Mouse (Mus musculus) lung, postnatal 10 days (tissue): ENCODE measurements around the gene Cyp26a1.

Source experiments
- DNase-seq: peaks from one replicate; pipeline ENCODE4 v3.0.0; 2021

Cyp26a1 gene

GRCm38 (mm10) chr19:37697651-37698272 lies at the start of gene Cyp26a1:
Gene Cyp26a1, plus strand, starts transcription at chr19:37697798.
- no peak for DNase-seq

- no peak for DNase-seq
These were observed 49.6 kb upstream of the Cyp26a1 start for GRCm38 (mm10) chr19:37647994-37648393.

DNA sequence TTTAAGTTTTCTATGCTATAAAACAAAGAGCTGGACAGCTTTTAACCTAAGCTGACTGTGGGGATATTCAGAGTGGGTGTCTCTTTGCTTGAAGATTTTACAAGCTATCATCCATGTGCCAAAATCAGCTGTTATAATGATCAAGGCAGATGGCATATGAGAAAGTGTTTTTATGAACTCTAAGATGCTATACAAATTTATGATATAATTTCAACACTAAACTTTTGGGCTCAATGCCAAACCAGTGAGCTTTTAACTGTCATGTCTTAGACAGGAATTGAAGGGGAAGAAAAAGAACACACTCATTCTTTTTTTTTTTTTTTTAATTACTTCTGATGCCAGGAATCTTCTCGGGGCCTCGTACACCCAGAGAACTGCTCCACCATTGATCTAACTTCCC lies 47.1 kb upstream of the Cyp26a1 start:
- no peak for DNase-seq

GRCm38 (mm10) chr19:37654012-37654411 lies 43.6 kb upstream of the Cyp26a1 start:
- DNase-seq = no peak

- no peak for DNase-seq
These were observed 41.2 kb upstream of the Cyp26a1 start for GRCm38 (mm10) chr19:37656441-37656840.

GRCm38 (mm10) chr19:37665256-37665655 lies 32.3 kb upstream of the Cyp26a1 start:
- DNase-seq = no peak

DNA sequence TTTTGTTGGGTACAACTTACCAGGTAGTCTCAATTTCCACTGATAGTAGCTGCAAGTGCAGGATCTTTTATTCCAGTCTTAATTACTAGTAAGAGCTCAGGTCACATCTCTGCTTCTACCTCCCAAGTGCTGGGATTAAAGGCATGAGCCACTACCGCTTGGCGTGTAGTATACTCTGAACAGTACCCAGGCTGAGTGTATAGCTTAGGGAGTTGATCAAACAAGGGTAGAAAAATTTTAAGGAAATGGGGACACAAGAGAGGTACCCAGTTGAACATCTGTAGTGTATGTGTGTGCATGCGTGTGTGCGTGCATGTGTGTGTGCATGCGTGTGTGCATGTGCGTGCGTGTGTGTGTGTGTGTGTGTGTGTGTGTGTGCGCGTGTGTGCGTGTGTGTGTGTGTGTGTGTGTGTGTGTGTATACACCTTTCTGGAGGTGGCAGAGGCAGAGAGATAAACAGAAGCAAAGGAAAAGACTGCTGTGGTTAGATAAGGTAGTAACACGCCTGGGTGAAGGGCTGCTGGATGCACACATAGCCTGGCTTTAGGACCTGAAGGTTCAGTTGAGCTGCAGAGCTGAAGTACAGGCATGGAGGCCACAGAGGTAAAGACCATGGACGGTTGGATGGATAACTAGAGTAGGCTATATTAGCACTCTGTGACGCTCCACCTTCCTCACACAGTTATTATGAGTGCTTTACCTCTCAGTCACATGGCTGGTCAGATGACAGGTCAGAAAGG lies 29.6 kb upstream of the Cyp26a1 start:
- DNase-seq = no peak

DNA sequence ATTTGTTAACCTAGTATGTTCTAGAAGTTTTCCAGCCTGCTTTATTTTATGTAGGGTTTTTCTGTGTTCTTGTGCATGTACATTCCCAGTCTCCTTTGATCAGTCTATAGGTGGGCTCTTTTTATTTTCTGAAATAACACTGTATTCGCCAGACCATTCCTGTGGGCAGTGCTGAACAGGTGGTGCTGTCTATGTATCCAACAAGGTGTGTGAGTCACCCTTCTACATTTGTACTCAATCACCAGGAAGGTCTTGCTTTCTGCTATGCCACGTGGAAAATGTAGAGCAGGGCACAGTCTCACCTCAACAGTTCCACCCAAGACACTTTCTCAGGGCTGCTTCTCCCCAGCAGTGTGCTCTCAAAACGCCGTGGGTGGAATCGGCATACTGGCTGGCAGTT lies 28.9 kb upstream of the Cyp26a1 start:
- no peak for DNase-seq

- DNase-seq = no peak
These were observed 28.1 kb upstream of the Cyp26a1 start for GRCm38 (mm10) chr19:37669486-37669885.

GRCm38 (mm10) chr19:37673393-37673792 lies 24.2 kb upstream of the Cyp26a1 start:
- no peak for DNase-seq

DNA sequence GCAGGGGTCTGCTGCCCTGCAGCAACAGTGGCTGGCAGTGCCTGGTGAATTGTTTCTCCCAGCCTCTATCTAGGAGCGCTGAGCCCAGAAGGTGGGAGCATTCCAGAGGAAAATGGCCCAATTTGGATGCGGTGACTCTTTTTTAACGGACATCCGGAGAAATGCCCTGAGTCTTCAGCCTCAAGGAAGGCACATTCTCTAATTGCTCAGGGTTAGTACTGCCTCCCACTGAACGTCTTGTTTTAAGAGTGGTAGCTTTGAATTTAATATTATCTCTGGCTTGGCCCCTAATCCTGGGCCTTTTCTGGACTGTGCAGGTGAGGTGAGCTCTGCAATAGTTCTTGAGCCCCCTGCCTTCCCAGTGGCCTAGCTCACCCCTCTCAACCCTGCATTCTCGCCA lies 12.3 kb upstream of the Cyp26a1 start, which contains the start of gene Cyp26c1:
TSS of gene Cyp26c1 (plus strand) at position 301 of the 400 bp plus-strand sequence.
- no peak for DNase-seq

DNA sequence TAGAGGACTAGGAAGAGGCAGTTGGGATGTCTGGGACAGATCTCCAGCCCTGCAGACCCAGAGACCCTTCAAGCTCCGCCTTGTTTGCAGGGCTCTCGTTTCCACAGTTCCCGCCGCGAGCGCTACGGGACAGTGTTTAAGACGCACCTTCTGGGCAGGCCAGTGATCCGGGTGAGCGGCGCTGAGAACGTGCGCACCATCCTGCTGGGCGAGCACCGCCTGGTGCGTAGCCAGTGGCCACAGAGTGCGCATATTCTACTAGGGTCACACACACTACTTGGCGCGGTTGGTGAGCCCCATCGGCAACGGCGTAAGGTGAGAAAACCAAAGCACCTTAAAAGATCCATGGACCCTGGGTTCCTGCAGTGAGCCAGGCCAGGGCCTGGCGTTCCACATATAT lies 11.3 kb upstream of the Cyp26a1 start:
- DNase-seq = no peak

DNA sequence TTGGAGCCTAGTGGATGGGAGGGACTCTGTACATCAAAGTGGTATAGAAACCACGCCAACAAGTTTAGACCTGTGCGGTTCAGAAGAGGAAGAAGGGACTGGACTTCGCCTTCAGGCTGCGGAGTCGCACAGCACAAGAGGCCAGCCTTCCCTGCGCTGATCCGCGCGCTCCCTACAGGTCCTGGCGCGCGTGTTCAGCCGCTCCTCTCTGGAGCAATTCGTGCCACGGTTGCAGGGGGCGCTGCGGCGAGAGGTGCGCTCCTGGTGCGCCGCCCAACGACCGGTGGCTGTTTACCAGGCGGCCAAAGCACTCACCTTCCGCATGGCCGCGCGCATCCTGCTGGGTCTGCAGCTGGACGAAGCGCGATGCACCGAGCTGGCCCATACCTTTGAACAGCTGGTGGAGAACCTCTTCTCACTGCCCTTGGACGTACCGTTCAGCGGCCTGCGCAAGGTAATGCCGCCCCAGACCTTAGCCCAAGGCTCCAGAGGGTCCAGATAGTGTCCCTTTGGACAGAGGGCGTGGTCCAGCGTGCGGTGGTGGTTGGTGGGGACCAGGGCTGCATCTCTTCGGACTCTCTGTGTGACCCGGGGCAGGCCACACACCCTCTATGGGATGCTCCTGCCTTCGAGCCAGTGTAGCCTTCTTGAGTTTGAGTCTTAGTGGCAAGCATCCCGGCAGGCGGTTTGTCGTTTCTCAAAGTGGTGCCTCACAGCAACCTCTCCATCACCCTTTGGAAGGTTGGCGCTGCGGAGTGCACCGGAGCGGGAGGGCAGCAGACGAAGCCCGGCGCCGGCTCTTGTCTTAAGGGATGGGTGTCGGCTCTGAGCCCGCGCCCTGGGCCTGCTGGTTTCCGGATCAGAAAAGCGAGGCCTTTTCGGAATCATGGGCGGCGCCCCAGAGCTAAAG lies 10.4 kb upstream of the Cyp26a1 start:
- peak; percentile 17 for DNase-seq

- no peak for DNase-seq
These were observed 8.1 kb upstream of the Cyp26a1 start for GRCm38 (mm10) chr19:37689478-37689877.

DNA sequence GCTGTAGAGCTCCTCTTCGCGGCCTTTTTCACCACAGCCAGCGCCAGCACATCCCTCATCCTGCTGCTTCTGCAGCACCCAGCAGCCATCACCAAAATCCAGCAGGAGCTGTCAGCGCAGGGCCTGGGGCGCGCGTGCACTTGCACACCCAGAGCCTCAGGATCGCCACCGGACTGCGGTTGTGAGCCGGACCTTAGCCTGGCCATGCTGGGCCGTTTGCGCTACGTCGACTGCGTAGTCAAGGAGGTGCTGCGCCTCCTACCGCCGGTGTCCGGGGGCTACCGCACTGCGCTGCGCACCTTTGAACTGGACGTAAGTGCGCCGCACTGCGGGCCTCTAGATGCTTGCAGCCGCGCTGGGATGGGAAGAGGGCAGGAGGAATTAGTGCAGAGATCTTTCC lies 6.9 kb upstream of the Cyp26a1 start:
- peak; percentile 22 for DNase-seq

- DNase-seq = no peak
These were observed 4.7 kb upstream of the Cyp26a1 start for GRCm38 (mm10) chr19:37692879-37693278.

GRCm38 (mm10) chr19:37695146-37695545 lies 2.5 kb upstream of the Cyp26a1 start:
- no peak for DNase-seq

GRCm38 (mm10) chr19:37695762-37696602 lies 1.6 kb upstream of the Cyp26a1 start:
- DNase-seq = no peak

DNA sequence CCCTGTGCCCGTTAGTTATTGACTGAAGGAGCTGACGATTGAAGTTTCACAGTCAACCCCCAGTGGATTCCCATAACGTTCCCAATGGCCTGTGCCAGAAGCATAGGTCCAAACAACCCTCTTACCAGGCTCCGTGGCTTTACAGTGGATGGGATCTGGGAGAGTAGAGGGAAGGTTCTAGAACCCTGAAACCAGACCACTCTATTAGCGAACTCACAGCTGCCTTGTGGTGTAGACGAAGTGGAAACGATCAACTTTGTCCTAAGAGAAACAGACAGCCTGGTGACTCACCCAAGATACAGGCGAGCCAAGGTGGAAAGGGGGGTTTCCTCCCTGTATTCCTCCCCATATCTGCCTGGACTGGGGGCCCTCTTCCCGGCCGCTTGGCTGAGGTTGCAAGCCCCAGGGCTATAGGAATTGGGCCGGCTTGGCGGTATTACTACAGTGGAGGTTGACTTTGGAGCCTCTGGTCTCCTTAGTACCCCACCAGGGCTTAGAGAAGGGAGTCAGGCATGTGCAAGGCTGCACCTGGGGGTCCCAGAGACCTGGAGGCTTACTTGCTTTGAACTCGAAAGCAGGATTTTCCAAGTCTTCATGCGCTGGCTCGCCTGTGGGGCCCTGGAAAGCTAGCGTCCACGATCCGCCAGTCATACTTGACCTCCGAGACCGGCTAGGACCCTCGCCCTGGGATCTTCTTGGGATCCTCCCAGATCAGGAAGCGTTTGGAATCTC lies 829 bp upstream of the Cyp26a1 start:
- no peak for DNase-seq

DNA sequence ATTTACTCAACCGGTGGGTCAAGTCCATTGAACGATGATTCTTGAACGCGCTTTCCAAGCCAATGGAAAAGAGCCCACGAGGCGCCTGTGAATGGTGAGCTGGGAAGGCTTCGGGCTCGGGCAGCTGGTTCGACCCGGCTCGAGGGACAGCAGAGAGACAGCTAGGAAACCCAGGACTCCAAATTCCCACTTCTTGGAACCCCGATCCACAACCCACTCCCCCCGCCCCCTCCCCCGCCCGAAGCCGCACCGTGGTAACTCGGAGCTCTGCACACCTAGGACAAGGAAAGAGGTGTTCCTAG lies 312 bp upstream of the Cyp26a1 start:
- no peak for DNase-seq

GRCm38 (mm10) chr19:37698273-37699160 lies 919 bp downstream of the Cyp26a1 start:
- DNase-seq = no peak
